Mouse (Mus musculus) heart, postnatal 0 days (tissue): ENCODE measurements at regions not wholly inside any gene's neighbourhood (a gene's known extent, or its start where the extent isn't known, plus 50 kb on each side); places are given as distances from the start of the nearest gene placed in this dataset.
A peak's percentile ranks its signal among the peaks of the same experiment; 100 is the strongest.

ENCODE experiments used
- ATAC-seq: fragments of 200-750 bp; cut with Nextera tagmentation; 2 replicates; pipeline ENCODE4 v1.8.0; 2017; ENCODE audit warnings: low read depth, moderate number of reproducible peaks, moderate library complexity; ENCODE audit not compliant: insufficient read depth
- DNase-seq: peaks from one replicate; pipeline ENCODE4 v3.0.0-alpha.2; 2016; ENCODE audit warnings: low spot score
- H3K27ac ChIP-seq: fragments of 300-500 bp; sonication (generic); 2 replicates; pipeline ENCODE4 v1.5.1; 2014; ENCODE audit warnings: low read depth, mild to moderate bottlenecking
- H3K27me3 ChIP-seq: fragments of 300-500 bp; sonication (generic); 2 replicates; pipeline ENCODE4 v1.6.1; 2014; ENCODE audit warnings: low read length, mixed read lengths; ENCODE audit not compliant: control insufficient read depth, insufficient read depth
- H3K36me3 ChIP-seq: fragments of 300-500 bp; sonication (generic); replicated peaks from 2 replicates; pipeline ENCODE4 v1.6.1; 2014; ENCODE audit warnings: low read length, mixed read lengths; ENCODE audit not compliant: control insufficient read depth, insufficient read depth
- H3K4me1 ChIP-seq: fragments of 300-500 bp; sonication (generic); 2 replicates; pipeline ENCODE4 v1.6.1; 2014; ENCODE audit warnings: antibody characterized with exemption; ENCODE audit not compliant: control insufficient read depth, insufficient read depth
- H3K4me2 ChIP-seq: fragments of 300-500 bp; sonication (generic); 2 replicates; pipeline ENCODE4 v1.6.1; 2014; ENCODE audit warnings: low read depth, mild to moderate bottlenecking, low read length, moderate library complexity
- H3K4me3 ChIP-seq: fragments of 300-500 bp; sonication (generic); 2 replicates; pipeline ENCODE4 v1.5.1; 2014; ENCODE audit warnings: low read depth, low read length
- H3K9ac ChIP-seq: fragments of 300-500 bp; sonication (generic); replicated peaks from 2 replicates; pipeline ENCODE4 v1.6.1; 2014; ENCODE audit warnings: low read depth, low read length, mixed read lengths
- H3K9me3 ChIP-seq: fragments of 300-500 bp; sonication (generic); replicated peaks from 2 replicates; pipeline ENCODE4 v1.6.1; 2016; ENCODE audit warnings: low read length; ENCODE audit not compliant: control insufficient read depth
- CTCF ChIP-seq: IDR thresholded peaks from 2 replicates; pipeline ENCODE4 v1.5.1; 2016; ENCODE audit warnings: antibody characterized with exemption, control low read depth, low read depth
- EP300 ChIP-seq: IDR thresholded peaks from 2 replicates; pipeline ENCODE4 v1.6.1; 2016; ENCODE audit warnings: antibody characterized with exemption, low read depth
- WGBS: fragments of 180-500 bp; shearing (Covaris S2); extraction: QIAGEN DNeasy Blood & Tissue Kit; methylation state at CpG from one replicate; pipeline ENCODE4 v1.1.7; 2014; 5-methylcytosine and 5-hydroxymethylcytosine counted together

- no peak overlapping the region for H3K9ac ChIP-seq
- no peak overlapping the region for H3K27ac ChIP-seq
- H3K4me3 ChIP-seq, result no peak overlapping the region
- no peaks in the 10 kb centered on the region for H3K36me3 ChIP-seq
- no peaks in the 10 kb centered on the region for H3K4me1 ChIP-seq
- H3K27me3 ChIP-seq, result no peaks in the 10 kb centered on the region
- H3K9me3 ChIP-seq, result no peaks in the 10 kb centered on the region
- 53% methylated on average over 10 of the region's 10 CpGs for WGBS
- TF ChIP-seq EP300, result no peak
- H3K4me2 ChIP-seq, result no peak overlapping the region
- DNase-seq, result no peak
- peak; percentile 57; the same call in 1 of the 2 replicates for ATAC-seq
Observed at GRCm38 (mm10) chr1:177642712-177643467, 86.7 kb upstream of the 1700016C15Rik start.

DNA sequence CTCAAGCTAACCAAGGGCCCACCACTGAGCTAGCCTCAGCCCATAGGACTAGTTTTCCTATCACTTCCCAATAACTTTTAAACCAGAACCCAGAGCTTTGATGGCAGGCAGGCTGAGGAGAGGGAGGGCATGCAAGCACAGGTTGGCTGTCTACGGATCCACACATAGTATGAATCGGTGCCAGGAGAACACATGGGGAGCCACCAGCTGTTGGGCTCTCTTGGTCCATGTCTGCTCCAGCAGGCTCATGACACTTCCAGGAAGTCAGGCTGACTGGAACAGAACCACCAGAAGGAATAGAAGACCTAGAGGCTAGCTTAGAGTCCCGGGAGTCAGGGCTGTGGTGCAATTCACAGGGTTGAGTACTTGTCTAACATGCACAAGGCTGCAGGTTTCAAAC lies 86.0 kb upstream of the 1700016C15Rik start:
- 85% methylated on average over 3 of the region's 3 CpGs for WGBS
- ATAC-seq (no peak), DNase-seq (no peak)
- Histone ChIP-seq H3K27ac (no peak overlapping the region), H3K4me3 (no peak overlapping the region), H3K4me1 (no peaks in the 10 kb centered on the region), H3K4me2 (no peak overlapping the region), H3K9ac (no peak overlapping the region), H3K27me3 (no peaks in the 10 kb centered on the region), H3K36me3 (no peaks in the 10 kb centered on the region), H3K9me3 (no peaks in the 10 kb centered on the region)
- TF ChIP-seq EP300 (no peak), CTCF (no peak)

DNA sequence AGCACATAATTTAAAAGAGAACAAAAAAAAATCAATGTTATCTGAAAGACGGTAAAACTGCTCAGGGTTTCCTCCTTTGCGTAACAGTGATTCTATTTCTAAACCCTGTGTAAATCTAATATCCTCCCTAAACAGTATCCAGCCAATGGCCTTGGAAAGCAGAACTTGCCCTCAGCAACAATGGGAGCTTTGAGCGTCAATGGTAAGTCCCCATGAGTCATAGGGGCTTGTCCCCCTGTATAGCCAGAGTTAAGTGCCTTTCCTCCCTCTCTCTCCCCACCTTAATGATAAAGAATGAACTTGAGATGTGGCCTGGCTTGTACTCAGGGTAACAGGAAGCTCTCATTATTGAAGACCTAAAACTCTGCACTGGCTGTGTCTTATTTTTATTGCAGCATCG lies 85.4 kb upstream of the 1700016C15Rik start:
- Histone ChIP-seq H3K4me1 (no peaks in the 10 kb centered on the region), H3K4me2 (no peak overlapping the region), H3K36me3 (no peaks in the 10 kb centered on the region), H3K4me3 (no peak overlapping the region), H3K9ac (no peak overlapping the region), H3K27me3 (no peaks in the 10 kb centered on the region), H3K27ac (no peak overlapping the region), H3K9me3 (no peaks in the 10 kb centered on the region)
- DNase-seq, result no peak
- TF ChIP-seq EP300 (no peak), CTCF (no peak)
- 74% methylated on average over 4 of the region's 4 CpGs for WGBS
- ATAC-seq, result no peak

- Histone ChIP-seq H3K4me3 (no peak overlapping the region), H3K9ac (no peak overlapping the region), H3K27me3 (no peaks in the 10 kb centered on the region), H3K27ac (no peak overlapping the region), H3K4me2 (no peak overlapping the region), H3K4me1 (no peaks in the 10 kb centered on the region), H3K9me3 (no peaks in the 10 kb centered on the region), H3K36me3 (no peaks in the 10 kb centered on the region)
- DNase-seq (no peak), ATAC-seq (no peak)
- TF ChIP-seq CTCF (no peak), EP300 (no peak)
- 70% methylated on average over 4 of the region's 4 CpGs for WGBS
Observed at GRCm38 (mm10) chr1:177645327-177645726, 84.3 kb upstream of the 1700016C15Rik start.

- TF ChIP-seq CTCF (no peak), EP300 (no peak)
- 68% methylated on average over 5 of the region's 5 CpGs for WGBS
- Histone ChIP-seq H3K4me3 (no peak overlapping the region), H3K9me3 (no peaks in the 10 kb centered on the region), H3K9ac (no peak overlapping the region), H3K27ac (no peak overlapping the region), H3K4me1 (no peaks in the 10 kb centered on the region), H3K4me2 (no peak overlapping the region), H3K27me3 (no peaks in the 10 kb centered on the region), H3K36me3 (no peaks in the 10 kb centered on the region)
- ATAC-seq, result no peak
- no peak for DNase-seq
Observed at GRCm38 (mm10) chr1:177645897-177646535, 83.6 kb upstream of the 1700016C15Rik start.

DNA sequence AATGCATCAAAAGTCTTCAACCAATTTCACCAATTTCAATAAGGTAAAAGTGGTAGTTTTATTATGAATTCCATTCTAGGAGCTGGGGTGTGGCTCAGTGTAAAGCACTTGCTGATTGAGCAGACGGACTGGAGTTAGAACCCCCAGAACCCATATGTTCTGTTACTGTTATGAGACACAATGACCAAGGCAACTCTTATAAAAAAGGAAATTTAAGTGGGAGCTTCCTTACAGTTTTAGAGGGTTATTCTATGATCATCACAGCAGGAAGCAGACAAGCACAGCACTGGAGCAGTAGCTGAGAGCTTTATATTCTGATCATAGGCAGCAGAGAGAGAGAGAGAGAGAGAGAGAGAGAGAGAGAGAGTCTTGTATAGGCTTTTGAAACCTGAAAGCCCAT lies 81.7 kb upstream of the 1700016C15Rik start:
- Histone ChIP-seq H3K36me3 (no peaks in the 10 kb centered on the region), H3K9me3 (no peaks in the 10 kb centered on the region), H3K4me2 (no peak overlapping the region), H3K4me1 (no peaks in the 10 kb centered on the region), H3K27ac (no peak overlapping the region), H3K4me3 (no peak overlapping the region), H3K9ac (no peak overlapping the region), H3K27me3 (no peaks in the 10 kb centered on the region)
- DNase-seq (no peak), ATAC-seq (no peak)
- 79% methylated on average over 1 of the region's 1 CpGs for WGBS
- TF ChIP-seq EP300 (no peak), CTCF (no peak)
